Comparison of ENCODE assay signal across 23 mouse cellular contexts in the genomic region with DNA sequence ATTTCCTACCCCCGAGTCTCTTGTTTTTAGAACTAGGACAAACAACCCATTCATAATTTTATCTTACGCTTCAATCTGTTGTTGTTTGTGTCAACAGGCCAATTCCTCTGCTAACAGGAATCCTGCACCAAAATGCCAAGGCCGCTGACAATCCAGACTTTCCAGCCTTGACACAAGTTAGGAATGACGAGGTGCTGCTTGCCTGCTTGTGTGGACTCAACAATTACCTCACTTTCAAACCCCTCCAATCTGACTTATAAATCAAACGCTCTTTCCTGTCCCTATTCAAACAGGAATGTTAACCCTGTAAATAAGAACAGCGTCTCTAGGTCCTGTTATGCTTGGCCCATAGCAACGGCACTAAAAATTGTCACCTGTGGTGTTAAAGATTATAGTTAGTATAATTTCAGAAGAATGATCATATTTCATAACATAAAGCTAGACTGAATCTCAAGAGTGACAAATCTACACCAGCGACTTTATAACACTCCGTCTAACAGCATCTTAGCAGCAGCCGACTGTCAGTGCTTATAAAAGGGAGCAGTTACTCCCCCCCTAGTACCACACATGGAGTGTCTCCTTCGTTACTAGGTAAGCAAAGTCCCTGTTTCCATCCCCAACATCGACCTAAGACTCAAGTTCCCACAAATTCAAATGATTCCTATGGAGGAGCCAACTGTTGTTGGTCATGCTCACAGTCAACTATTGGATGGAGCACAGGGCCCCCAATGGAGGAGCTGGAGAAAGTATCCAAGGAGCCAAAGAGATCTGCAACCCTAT. TPM values are rescaled to one million over a fixed set of nuclear protein-coding genes. Genes with fewer than 3 reads are reported as not detected.
DNase-seq lines count a peak whose midpoint lies in the region; ATAC-seq and TF ChIP-seq lines count a peak whose summit lies in the region.
"Had no signal": no experiment of that assay in that cellular context is flagged by ENCODE, and none has a peak within 500 bp of the region (broad histone marks: within the 10 kb centered on the region; RNA-seq: fewer than 3 reads in every experiment).

No protein-coding gene starts in this region.

- 0 out of 2 replicates have a peak, but pooled peaks have one; percentile 23 for ATAC-seq in lung, embryonic 14.5 days (ENCODE audit: insufficient read depth)
- ATAC-seq: forebrain, embryonic 15.5 days; midbrain, embryonic 13.5 days had no signal

- peaks cover 55% of the 10 kb centered on the region for H3K4me1 ChIP-seq in kidney, adult 2 months (ENCODE audit: control insufficient read depth, insufficient read depth, low read length)
- H3K4me1 ChIP-seq in lung, embryonic 14.5 days (ENCODE audit: insufficient read depth): no peaks in the 10 kb centered on the region
- H3K4me1 ChIP-seq: embryonic facial prominence, embryonic 15.5 days; forebrain, embryonic 15.5 days; hindbrain, embryonic 15.5 days; megakaryocyte, embryonic 14.5 days had no signal

- no peaks in the 10 kb centered on the region for H3K27me3 ChIP-seq in kidney, adult 2 months (replicated peaks; ENCODE audit: control insufficient read depth, insufficient read depth, low read length)
- H3K27me3 ChIP-seq in lung, embryonic 14.5 days (ENCODE audit: insufficient read depth, low read length): no peaks in the 10 kb centered on the region
- H3K27me3 ChIP-seq: embryonic facial prominence, embryonic 15.5 days; forebrain, embryonic 15.5 days; heart, embryonic 15.5 days; hindbrain, embryonic 15.5 days; limb, embryonic 12.5 days; megakaryocyte, embryonic 14.5 days; midbrain, embryonic 13.5 days had no signal

- H3K4me3 ChIP-seq in kidney, adult 2 months (ENCODE audit: insufficient read depth, low read depth, low read length): no peak overlapping the region
- H3K4me3 ChIP-seq in lung, embryonic 14.5 days (ENCODE audit: low read depth, low read length): no peak overlapping the region
- H3K4me3 ChIP-seq: embryonic facial prominence, embryonic 15.5 days; forebrain, embryonic 15.5 days; heart, embryonic 15.5 days; hindbrain, embryonic 15.5 days; limb, embryonic 12.5 days; megakaryocyte, embryonic 14.5 days; midbrain, embryonic 13.5 days had no signal

- TF ChIP-seq POLR2A in kidney, adult 2 months (IDR thresholded peaks at IDR 0.05; ENCODE audit: low read depth, low read length): no peak

- H3K9ac ChIP-seq in lung, embryonic 14.5 days: no peak overlapping the region
- H3K9ac ChIP-seq: embryonic facial prominence, embryonic 15.5 days; forebrain, embryonic 15.5 days; heart, embryonic 15.5 days; hindbrain, embryonic 15.5 days; limb, embryonic 12.5 days; liver, embryonic 14.5 days; midbrain, embryonic 13.5 days had no signal

- H3K9me3 ChIP-seq in lung, embryonic 14.5 days (ENCODE audit: low read depth, low read length): no peaks in the 10 kb centered on the region
- H3K9me3 ChIP-seq: embryonic facial prominence, embryonic 15.5 days; forebrain, embryonic 15.5 days; heart, embryonic 15.5 days; hindbrain, embryonic 15.5 days; limb, embryonic 12.5 days; megakaryocyte, embryonic 14.5 days; midbrain, embryonic 13.5 days had no signal

- DNase-seq in adrenal gland, adult (ENCODE audit: inconsistent age in 2 of 2, low spot score in 1 of 2): peak; percentile 86 to 93
- DNase-seq in adrenal gland, adult 18-20 months (ENCODE audit: low spot score in 2 of 2): no peak
- DNase-seq in kidney, adult 2 months: no peak
- no peak for DNase-seq in kidney, postnatal 36 days
- peak; percentile 14 for DNase-seq in lung, embryonic 14.5 days
- DNase-seq in lung, postnatal 4 days: no peak
- DNase-seq in adrenal gland, postnatal 25 days: peak; percentile 59
- DNase-seq in frontal cortex, postnatal 25 days (ENCODE audit: low spot score in 2 of 2): no peak
- DNase-seq: cerebellum, adult 9-10 months; gastrocnemius, postnatal 36 days; kidney, postnatal 25 days; layer of hippocampus, postnatal 36 days; lung, postnatal 14 days; right cerebral cortex, postnatal 25 days; spleen, adult 18-20 months had no signal

- H3K27ac ChIP-seq in kidney, adult 2 months (ENCODE audit: insufficient read depth, low read depth, low read length): peak overlapping the region; percentile 52; the same call in 1 of the 2 replicates
- no peak overlapping the region for H3K27ac ChIP-seq in lung, embryonic 14.5 days (ENCODE audit: low read depth)
- H3K27ac ChIP-seq: embryonic facial prominence, embryonic 15.5 days; forebrain, embryonic 15.5 days; heart, embryonic 15.5 days; hindbrain, embryonic 15.5 days; limb, embryonic 12.5 days; liver, embryonic 14.5 days; midbrain, embryonic 13.5 days had no signal

- no peak overlapping the region for H3K4me2 ChIP-seq in lung, embryonic 14.5 days
- H3K4me2 ChIP-seq: embryonic facial prominence, embryonic 15.5 days; forebrain, embryonic 15.5 days; heart, embryonic 15.5 days; hindbrain, embryonic 15.5 days; limb, embryonic 12.5 days; midbrain, embryonic 13.5 days had no signal

- no peaks in the 10 kb centered on the region for H3K36me3 ChIP-seq in kidney, adult 2 months (ENCODE audit: control insufficient read depth, insufficient read depth, low read length)
- H3K36me3 ChIP-seq in lung, embryonic 14.5 days (ENCODE audit: insufficient read depth): no peaks in the 10 kb centered on the region
- H3K36me3 ChIP-seq: embryonic facial prominence, embryonic 15.5 days; forebrain, embryonic 15.5 days; heart, embryonic 15.5 days; hindbrain, embryonic 15.5 days; limb, embryonic 12.5 days; midbrain, embryonic 13.5 days had no signal

- TF ChIP-seq CTCF in kidney, adult 2 months (conservative IDR thresholded peaks at IDR 0.05; ENCODE audit: insufficient read depth, insufficient read length, low read depth, low read length): no peak
- TF ChIP-seq CTCF in lung, embryonic 14.5 days (IDR thresholded peaks at IDR 0.05; ENCODE audit: low read depth): no peak

- WGBS in kidney, adult 2 months: 49% methylated on average over 12 of the region's 12 CpGs
- 47% methylated on average over 12 of the region's 12 CpGs for WGBS in lung, embryonic 14.5 days

RNA-seq across cellular contexts. Expression of gene Cobll1, which starts 15.1 kb away (rescaled TPM):
- 100 to 1,000 TPM; 271 to 319 TPM for total RNA-seq in adrenal gland, adult 18-20 months (2021)
- polyA plus RNA-seq in kidney, adult 2 months (2012; rRNA removed): 51.7 and 53.2 TPM in 2 replicates
- 9.0 and 10.7 TPM in 2 replicates for polyA plus RNA-seq in lung, embryonic 14.5 days (2014; fragmentation: Nextera tagmentation; extraction: Ambion mirVana)
- 274 and 367 TPM in 2 replicates for total RNA-seq in adrenal gland, postnatal 25 days (2021)

Comparison
In these comparisons a context has a peak if more than half of its experiments do, and no peak if none do; other contexts are left out.
1. DNase-seq: peak in adrenal gland, adult (2 of 2), lung, embryonic 14.5 days (single experiment) and adrenal gland, postnatal 25 days (single experiment); none in adrenal gland, adult 18-20 months (0 of 2), kidney, adult 2 months (single experiment), kidney, postnatal 36 days (0 of 2), lung, postnatal 4 days (0 of 2) and frontal cortex, postnatal 25 days (0 of 2).